Mouse (Mus musculus) midbrain, embryonic 11.5 days (tissue): ENCODE results near the gene Pcyt2. TPM values are rescaled to one million over a fixed set of nuclear protein-coding genes. Genes with fewer than 3 reads are reported as not detected.
A peak's percentile ranks its signal among the peaks of the same experiment; 100 is the strongest.

ENCODE experiments used
- ATAC-seq: fragments of 200-750 bp; cut with Nextera tagmentation; 2 replicates; pipeline ENCODE4 v1.8.0; 2017; ENCODE audit warnings: moderate TSS enrichment, moderate library complexity; ENCODE audit not compliant: low FRiP score
- DNase-seq: peaks from one replicate; pipeline ENCODE4 v3.0.0; 2015; ENCODE audit warnings: low spot score; ENCODE audit errors: missing footprints
- H3K27ac ChIP-seq: fragments of 300-500 bp; sonication (generic); 2 replicates; pipeline ENCODE4 v1.5.1; 2014; ENCODE audit warnings: low read depth, low read length
- H3K27me3 ChIP-seq: fragments of 300-500 bp; sonication (generic); 2 replicates; pipeline ENCODE4 v1.6.1; 2014; ENCODE audit warnings: mild to moderate bottlenecking, low read length, moderate library complexity, mixed read lengths; ENCODE audit not compliant: control insufficient read depth, insufficient read depth
- H3K36me3 ChIP-seq: fragments of 300-500 bp; sonication (generic); 2 replicates; pipeline ENCODE4 v1.6.1; 2014; ENCODE audit warnings: mild to moderate bottlenecking, low read length, moderate library complexity, mixed read lengths; ENCODE audit not compliant: control insufficient read depth, insufficient read depth
- H3K4me1 ChIP-seq: fragments of 300-500 bp; sonication (generic); 2 replicates; pipeline ENCODE4 v1.6.1; 2014; ENCODE audit warnings: low read length; ENCODE audit not compliant: control insufficient read depth, insufficient read depth
- H3K4me2 ChIP-seq: fragments of 300-500 bp; sonication (generic); 2 replicates; pipeline ENCODE4 v1.6.1; 2014; ENCODE audit warnings: mild to moderate bottlenecking, moderate library complexity
- H3K4me3 ChIP-seq: fragments of 300-500 bp; sonication (generic); 2 replicates; pipeline ENCODE4 v1.5.1; 2014; ENCODE audit warnings: low read depth, low read length
- H3K9ac ChIP-seq: fragments of 300-500 bp; sonication (generic); 2 replicates; pipeline ENCODE4 v1.6.1; 2014; ENCODE audit warnings: low read length
- H3K9me3 ChIP-seq: fragments of 300-500 bp; sonication (generic); 2 replicates; pipeline ENCODE4 v1.6.1; 2016; ENCODE audit warnings: low read length; ENCODE audit not compliant: control insufficient read depth
- WGBS: fragments of 180-500 bp; shearing (Covaris S2); extraction: QIAGEN DNeasy Blood & Tissue Kit; methylation state at CpG from one replicate; pipeline ENCODE4 v1.1.7; 2014; 5-methylcytosine and 5-hydroxymethylcytosine counted together
- polyA plus RNA-seq: library from polyadenylated mRNA; unstranded; fragments of >200 nt; fragmentation: Nextera tagmentation; extraction: Ambion mirVana; gene quantifications from 2 replicates; pipeline ENCODE4 v1.2.1, GENCODE M21; 2014

Pcyt2 gene
- 89.4 and 101 TPM in 2 replicates for polyA plus RNA-seq

GRCm38 (mm10) chr11:120617519-120618112 lies at the start of gene Pcyt2:
Gene Pcyt2, minus strand, starts transcription at chr11:120617936.
- WGBS: under 1% methylated on average over 56 of the region's 56 CpGs
- peaks cover 22% of the 10 kb centered on the region for H3K36me3 ChIP-seq
- peak within 1 kb of the TSS; percentile 20; the same call in 1 of the 2 replicates for H3K27ac ChIP-seq
- peak within 1 kb of the TSS; percentile 73 for H3K4me3 ChIP-seq
- peak within 1 kb of the TSS; percentile 82 for H3K9ac ChIP-seq
- peak within 1 kb of the TSS; percentile 71 for H3K4me2 ChIP-seq
- ATAC-seq (peak; percentile 95), DNase-seq (peak; percentile 98)
- peaks cover 10% of the 10 kb centered on the region for H3K4me1 ChIP-seq
- H3K9me3 ChIP-seq: no peaks in the 10 kb centered on the region
- no peaks in the 10 kb centered on the region for H3K27me3 ChIP-seq

- H3K27ac ChIP-seq: no peak overlapping the region
- H3K9me3 ChIP-seq: no peaks in the 10 kb centered on the region
- peaks cover 20% of the 10 kb centered on the region for H3K27me3 ChIP-seq
- no peak for DNase-seq
- H3K4me2 ChIP-seq: no peak overlapping the region
- no peak overlapping the region for H3K4me3 ChIP-seq
- H3K9ac ChIP-seq: no peak overlapping the region
- H3K4me1 ChIP-seq: no peaks in the 10 kb centered on the region
- no peaks in the 10 kb centered on the region for H3K36me3 ChIP-seq
- WGBS: 9% methylated on average over 3 of the region's 3 CpGs
- no peak for ATAC-seq
Measured at GRCm38 (mm10) chr11:120666617-120667016, 48.9 kb upstream of the Pcyt2 start.

- Histone ChIP-seq H3K4me1 (peaks cover 5% of the 10 kb centered on the region), H3K4me2 (no peak overlapping the region), H3K9me3 (no peaks in the 10 kb centered on the region), H3K36me3 (no peaks in the 10 kb centered on the region), H3K9ac (no peak overlapping the region), H3K27ac (no peak overlapping the region), H3K27me3 (peaks cover 32% of the 10 kb centered on the region), H3K4me3 (no peak overlapping the region)
- DNase-seq (no peak), ATAC-seq (no peak)
- 88% methylated on average over 3 of the region's 3 CpGs for WGBS
Measured at GRCm38 (mm10) chr11:120665406-120665805, 47.7 kb upstream of the Pcyt2 start.

GRCm38 (mm10) chr11:120663714-120664113 lies 46.0 kb upstream of the Pcyt2 start:
- no peaks in the 10 kb centered on the region for H3K36me3 ChIP-seq
- no peak overlapping the region for H3K27ac ChIP-seq
- WGBS: 70% methylated on average over 5 of the region's 5 CpGs
- no peak for DNase-seq
- no peaks in the 10 kb centered on the region for H3K9me3 ChIP-seq
- H3K9ac ChIP-seq: no peak overlapping the region
- H3K4me1 ChIP-seq: peaks cover 13% of the 10 kb centered on the region
- H3K27me3 ChIP-seq: peaks cover 49% of the 10 kb centered on the region
- no peak overlapping the region for H3K4me2 ChIP-seq
- ATAC-seq: no peak
- H3K4me3 ChIP-seq: no peak overlapping the region

DNA sequence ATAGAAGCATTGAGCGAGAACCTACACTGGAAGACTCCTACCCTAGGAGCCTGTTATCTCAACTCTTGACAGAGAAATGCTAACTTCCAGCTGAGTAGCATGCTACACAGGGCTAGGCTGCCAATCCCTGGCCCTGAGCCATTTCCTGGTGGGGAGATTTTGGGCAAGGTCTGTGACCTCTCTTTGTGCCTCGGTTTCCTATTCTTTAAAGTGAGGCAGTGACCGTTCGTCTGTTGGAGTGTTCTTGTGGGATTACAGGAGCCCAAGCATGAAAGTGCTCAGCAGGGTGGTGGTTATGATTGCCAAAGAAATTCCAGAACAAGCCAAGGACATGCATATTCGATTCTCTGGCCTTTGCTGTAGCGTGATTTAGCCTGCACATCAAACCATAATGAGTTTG lies 45.0 kb upstream of the Pcyt2 start:
- 33% methylated on average over 6 of the region's 6 CpGs for WGBS

GRCm38 (mm10) chr11:120661076-120661460 lies 43.3 kb upstream of the Pcyt2 start, which contains the start of gene Notum:
Gene Notum, minus strand, starts transcription at chr11:120661175.
- Histone ChIP-seq H3K27me3 (peaks cover 59% of the 10 kb centered on the region), H3K36me3 (no peaks in the 10 kb centered on the region), H3K27ac (no peak within 1 kb of the TSS), H3K4me1 (peaks cover 13% of the 10 kb centered on the region), H3K4me2 (peak within 1 kb of the TSS; percentile 40), H3K9ac (peak within 1 kb of the TSS; percentile 49), H3K4me3 (peak within 1 kb of the TSS; percentile 35), H3K9me3 (no peaks in the 10 kb centered on the region)
- ATAC-seq (0 out of 2 replicates have a peak, but pooled peaks have one; percentile 36), DNase-seq (peak; percentile 90)
- under 1% methylated on average over 35 of the region's 35 CpGs for WGBS

More for the DNA sequence above, 45.0 kb upstream of the Pcyt2 start:
- Histone ChIP-seq H3K27ac (no peak overlapping the region), H3K9me3 (no peaks in the 10 kb centered on the region), H3K4me3 (no peak overlapping the region), H3K4me1 (peaks cover 13% of the 10 kb centered on the region), H3K27me3 (peaks cover 58% of the 10 kb centered on the region), H3K9ac (no peak overlapping the region), H3K36me3 (no peaks in the 10 kb centered on the region), H3K4me2 (no peak overlapping the region)
- no peak for DNase-seq
- ATAC-seq: no peak

DNA sequence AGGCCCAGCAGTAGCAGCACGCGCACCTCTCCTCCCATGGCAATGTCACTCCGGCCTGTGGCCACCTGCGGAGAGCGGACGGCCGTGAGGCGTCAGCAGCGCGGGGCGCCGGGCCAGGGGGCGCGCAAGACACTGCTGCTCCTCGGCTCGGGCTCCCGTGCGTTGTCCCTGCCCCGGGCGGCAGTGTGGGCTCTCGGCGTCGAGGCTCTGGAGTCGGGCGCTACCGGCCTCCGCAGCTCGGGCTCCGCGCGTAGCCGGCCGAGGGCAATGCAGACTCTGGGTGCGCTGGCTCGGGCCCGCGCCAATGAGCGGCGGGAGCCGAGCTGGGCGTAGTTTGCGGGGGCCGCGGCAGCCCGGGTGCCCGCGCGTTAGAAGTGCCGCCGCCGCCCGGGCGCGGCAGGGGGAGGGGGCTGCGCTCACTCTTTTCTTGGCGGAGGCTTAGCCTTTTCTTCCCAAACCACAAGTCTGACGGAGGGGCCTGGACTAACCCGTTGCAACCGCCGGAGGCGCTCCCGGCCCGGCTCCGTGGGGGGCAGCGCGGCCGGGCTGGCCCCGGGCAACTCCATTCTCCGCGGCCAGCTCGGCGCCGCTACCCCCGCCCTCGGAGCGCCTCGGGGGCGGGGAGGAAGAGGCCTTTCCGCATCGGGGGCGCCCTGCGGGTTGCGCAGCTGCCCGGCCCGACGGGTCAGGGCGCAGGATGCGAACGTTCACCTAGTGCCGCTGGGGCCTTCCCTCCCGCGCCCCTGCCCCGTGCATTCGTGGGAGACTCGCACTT lies 42.8 kb upstream of the Pcyt2 start:
- Histone ChIP-seq H3K4me1 (peaks cover 13% of the 10 kb centered on the region), H3K36me3 (no peaks in the 10 kb centered on the region), H3K9ac (peak overlapping the region; percentile 49), H3K27ac (no peak overlapping the region), H3K4me2 (peak overlapping the region; percentile 40), H3K4me3 (peak overlapping the region; percentile 35), H3K9me3 (no peaks in the 10 kb centered on the region), H3K27me3 (peaks cover 59% of the 10 kb centered on the region)
- ATAC-seq (peak; percentile 71), DNase-seq (peak; percentile 95)
- WGBS: under 1% methylated on average over 55 of the region's 95 CpGs

- no peak overlapping the region; the same call in 1 of the 2 replicates for H3K9ac ChIP-seq
- peak; percentile 93 for DNase-seq
Measured at GRCm38 (mm10) chr11:120659509-120660300, 42.0 kb upstream of the Pcyt2 start.

More at GRCm38 (mm10) chr11:120659509-120660300, 42.0 kb upstream of the Pcyt2 start:
- Histone ChIP-seq H3K27me3 (peaks cover 59% of the 10 kb centered on the region), H3K4me2 (peak overlapping the region; percentile 40), H3K4me3 (peak overlapping the region; percentile 35), H3K4me1 (peaks cover 13% of the 10 kb centered on the region), H3K9me3 (no peaks in the 10 kb centered on the region), H3K36me3 (no peaks in the 10 kb centered on the region), H3K27ac (no peak overlapping the region)
- ATAC-seq: 0 out of 2 replicates have a peak, but pooled peaks have one; percentile 20
- WGBS: 3% methylated on average over 50 of the region's 50 CpGs
